Mouse (Mus musculus) heart, embryonic 14.5 days (tissue): ENCODE results near the gene Hist1h2ab. TPM values are rescaled to one million over a fixed set of nuclear protein-coding genes. Genes with fewer than 3 reads are reported as not detected.
"Not testable (repeated sequence)": the region's sequence is repeated elsewhere in the genome, so short reads cannot be mapped to it uniquely, and the experiment has no call there.

ENCODE experiments used
- ATAC-seq: fragments of 200-750 bp; cut with Nextera tagmentation; 2 replicates; pipeline ENCODE4 v1.8.0; 2017; ENCODE audit warnings: low read depth, moderate TSS enrichment; ENCODE audit not compliant: insufficient number of reproducible peaks, insufficient read depth, low FRiP score
- H3K27ac ChIP-seq, 2 experiments: fragments of 200-500 bp in 1 of 2; fragments of 300-500 bp in 1 of 2; sonication (generic) in 1 of 2; replicated peaks in 1 of 2; 2 replicates each; pipeline ENCODE4 v1.5.1; 2012 to 2014; ENCODE audit warnings: low read depth in 2 of 2, low read length in 2 of 2, control low read depth in 1 of 2, mild to moderate bottlenecking in 1 of 2, mixed read lengths in 1 of 2; ENCODE audit not compliant: control insufficient read depth in 1 of 2, insufficient read depth in 1 of 2
- H3K27me3 ChIP-seq: fragments of 300-500 bp; sonication (generic); 2 replicates; pipeline ENCODE4 v1.6.1; 2014; ENCODE audit warnings: mild to moderate bottlenecking, low read length, control low read depth; ENCODE audit not compliant: control insufficient read depth, insufficient read depth
- H3K36me3 ChIP-seq: fragments of 300-500 bp; sonication (generic); 2 replicates; pipeline ENCODE4 v1.6.1; 2014; ENCODE audit warnings: mild to moderate bottlenecking, control low read depth, low read length, mixed read lengths; ENCODE audit not compliant: control insufficient read depth, insufficient read depth
- H3K4me1 ChIP-seq, 2 experiments: fragments of 200-500 bp in 1 of 2; fragments of 300-500 bp in 1 of 2; sonication (generic) in 1 of 2; 2 replicates each; pipeline ENCODE4 v1.6.1; 2012 to 2014; ENCODE audit warnings: low read length in 2 of 2, control low read depth in 1 of 2, mixed read lengths in 1 of 2; ENCODE audit not compliant: control insufficient read depth in 2 of 2, insufficient read depth in 2 of 2
- H3K4me2 ChIP-seq: fragments of 300-500 bp; sonication (generic); 2 replicates; pipeline ENCODE4 v1.6.1; 2014; ENCODE audit warnings: mild to moderate bottlenecking, low read length
- H3K4me3 ChIP-seq, 2 experiments: fragments of 200-500 bp in 1 of 2; fragments of 300-500 bp in 1 of 2; sonication (generic) in 1 of 2; 2 replicates each; pipeline ENCODE4 v1.5.1; 2012 to 2014; ENCODE audit warnings: low read length in 2 of 2, mild to moderate bottlenecking in 2 of 2, control low read depth in 1 of 2, low read depth in 1 of 2, moderate library complexity in 1 of 2; ENCODE audit not compliant: control insufficient read depth in 1 of 2, insufficient read depth in 1 of 2
- H3K9ac ChIP-seq: fragments of 300-500 bp; sonication (generic); 2 replicates; pipeline ENCODE4 v1.6.1; 2014; ENCODE audit warnings: mild to moderate bottlenecking, low read length
- H3K9me3 ChIP-seq: fragments of 300-500 bp; sonication (generic); 2 replicates; pipeline ENCODE4 v1.6.1; 2016; ENCODE audit warnings: low read length, control low read depth; ENCODE audit not compliant: control insufficient read depth
- WGBS: fragments of 180-500 bp; shearing (Covaris S2); extraction: QIAGEN DNeasy Blood & Tissue Kit; methylation state at CpG from one replicate; pipeline ENCODE4 v1.1.7; 2014; 5-methylcytosine and 5-hydroxymethylcytosine counted together
- polyA plus RNA-seq: library from polyadenylated mRNA; unstranded; fragments of >200 nt; fragmentation: Nextera tagmentation; extraction: Ambion mirVana; gene quantifications from 2 replicates; pipeline ENCODE4 v1.2.1, GENCODE M21; 2014

Gene Hist1h2ab
- polyA plus RNA-seq, 1 experiment from 2014 or later = 14.5 TPM

DNA sequence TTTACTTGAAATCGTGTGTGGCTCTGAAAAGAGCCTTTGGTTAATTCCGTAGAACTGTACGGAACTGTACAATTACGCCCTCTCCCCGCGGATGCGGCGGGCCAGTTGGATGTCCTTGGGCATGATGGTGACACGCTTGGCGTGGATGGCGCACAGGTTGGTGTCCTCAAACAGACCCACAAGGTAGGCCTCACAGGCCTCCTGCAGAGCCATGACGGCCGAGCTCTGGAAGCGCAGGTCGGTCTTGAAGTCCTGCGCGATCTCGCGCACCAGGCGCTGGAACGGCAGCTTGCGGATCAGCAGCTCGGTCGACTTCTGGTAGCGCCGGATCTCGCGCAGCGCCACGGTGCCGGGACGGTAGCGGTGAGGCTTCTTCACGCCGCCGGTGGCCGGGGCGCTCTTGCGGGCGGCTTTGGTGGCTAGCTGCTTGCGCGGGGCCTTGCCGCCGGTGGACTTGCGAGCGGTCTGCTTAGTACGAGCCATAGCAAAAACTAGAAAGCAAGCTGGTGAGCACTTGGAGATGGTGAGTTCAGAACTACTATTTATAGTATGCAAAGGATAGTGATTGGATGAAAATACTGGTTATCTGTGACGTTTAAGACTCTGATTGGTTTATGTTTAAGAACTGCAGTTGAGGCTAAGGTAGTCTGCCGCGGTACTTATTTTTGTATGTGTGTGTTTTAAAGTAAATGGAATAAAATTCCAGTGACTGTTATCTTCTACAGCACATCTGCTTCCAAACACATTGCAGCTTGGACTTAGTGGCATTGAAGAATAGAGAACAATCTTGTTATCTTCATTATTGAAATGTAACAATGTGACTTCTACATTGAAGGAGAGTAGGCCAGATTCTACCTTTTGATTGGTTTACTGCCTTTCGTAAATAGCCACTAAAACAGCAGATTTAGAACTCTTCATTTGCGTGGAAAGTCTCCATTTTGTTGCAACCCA, 11.2 kb downstream of the Hist1h2ab start, which contains the start of gene Hist1h3a:
Gene Hist1h3a, minus strand, starts transcription at position 516 of the 951 bp plus-strand sequence.
- H3K27me3 ChIP-seq, H3K9me3 ChIP-seq, H3K36me3 ChIP-seq: not testable (repeated sequence)
- Histone ChIP-seq H3K4me2 (peak within 1 kb of the TSS; percentile 90), H3K4me3 (peak within 1 kb of the TSS; percentile 50 to 69), H3K27ac (peak within 1 kb of the TSS; percentile 95), H3K4me1 (peaks cover 8 to 26% of the 10 kb centered on the region in 2 experiments), H3K9ac (peak within 1 kb of the TSS; percentile 77)
- ATAC-seq = peak; percentile 52
- WGBS = under 1% methylated on average over 34 of the region's 52 CpGs

DNA sequence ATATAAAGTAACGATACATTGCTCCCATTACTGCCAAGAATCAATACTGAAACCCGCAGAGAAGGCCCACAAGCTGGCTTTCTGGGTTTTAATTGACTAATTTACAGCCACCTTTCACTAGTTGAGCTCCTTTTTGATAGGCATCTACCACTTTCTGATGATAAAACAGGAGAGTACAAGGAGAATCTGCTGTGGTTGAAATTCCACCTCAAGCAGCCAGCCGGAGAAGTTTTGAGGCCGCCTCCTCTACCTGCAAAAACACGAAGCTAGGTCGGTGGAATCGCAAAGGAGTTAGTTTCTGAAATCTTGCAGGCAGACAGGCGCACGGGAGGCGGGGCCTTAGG, 12.3 kb downstream of the Hist1h2ab start:
- Histone ChIP-seq H3K36me3 (no peaks in the 10 kb centered on the region), H3K4me2 (peak overlapping the region; percentile 90), H3K9ac (peak overlapping the region; percentile 77), H3K4me3 (peak overlapping the region; percentile 50 to 69), H3K9me3 (no peaks in the 10 kb centered on the region), H3K4me1 (peaks cover 8 to 26% of the 10 kb centered on the region in 2 experiments), H3K27me3 (no peaks in the 10 kb centered on the region), H3K27ac (peak overlapping the region; percentile 83 to 95)
- no peak for ATAC-seq
- WGBS = 2% methylated on average over 10 of the region's 10 CpGs

DNA sequence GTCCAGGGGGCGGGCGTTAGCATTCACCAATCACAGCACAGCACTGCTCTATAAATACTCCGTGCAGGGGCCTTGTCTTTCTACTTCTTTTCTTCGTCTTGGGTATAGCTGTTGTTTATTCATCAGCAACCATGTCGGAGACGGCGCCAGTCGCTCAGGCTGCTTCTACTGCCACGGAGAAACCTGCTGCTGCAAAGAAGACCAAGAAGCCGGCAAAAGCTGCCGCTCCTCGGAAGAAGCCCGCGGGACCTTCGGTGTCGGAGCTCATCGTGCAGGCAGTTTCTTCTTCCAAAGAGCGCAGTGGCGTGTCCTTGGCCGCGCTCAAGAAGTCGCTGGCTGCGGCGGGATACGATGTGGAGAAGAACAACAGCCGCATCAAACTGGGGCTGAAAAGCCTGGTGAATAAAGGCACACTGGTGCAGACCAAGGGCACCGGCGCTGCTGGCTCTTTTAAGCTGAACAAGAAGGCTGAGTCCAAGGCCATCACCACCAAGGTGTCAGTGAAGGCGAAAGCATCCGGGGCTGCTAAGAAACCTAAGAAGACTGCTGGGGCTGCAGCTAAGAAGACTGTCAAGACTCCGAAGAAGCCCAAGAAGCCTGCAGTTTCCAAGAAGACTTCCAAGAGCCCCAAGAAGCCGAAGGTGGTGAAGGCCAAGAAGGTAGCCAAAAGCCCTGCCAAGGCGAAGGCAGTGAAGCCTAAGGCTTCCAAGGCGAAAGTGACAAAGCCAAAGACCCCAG, 12.8 kb downstream of the Hist1h2ab start, which contains the start of gene Hist1h1a:
Gene Hist1h1a, plus strand, starts transcription at position 81 of the 738 bp plus-strand sequence.
- Histone ChIP-seq H3K4me3 (peak within 1 kb of the TSS; percentile 50 to 69), H3K9ac (peak within 1 kb of the TSS; percentile 77), H3K27ac (peak within 1 kb of the TSS; percentile 89 to 95), H3K4me1 (peaks cover 10 to 27% of the 10 kb centered on the region in 2 experiments), H3K36me3 (no peaks in the 10 kb centered on the region), H3K4me2 (peak within 1 kb of the TSS; percentile 90), H3K27me3 (no peaks in the 10 kb centered on the region), H3K9me3 (no peaks in the 10 kb centered on the region)
- peak; percentile 57 for ATAC-seq
- WGBS = 3% methylated on average over 34 of the region's 34 CpGs

DNA sequence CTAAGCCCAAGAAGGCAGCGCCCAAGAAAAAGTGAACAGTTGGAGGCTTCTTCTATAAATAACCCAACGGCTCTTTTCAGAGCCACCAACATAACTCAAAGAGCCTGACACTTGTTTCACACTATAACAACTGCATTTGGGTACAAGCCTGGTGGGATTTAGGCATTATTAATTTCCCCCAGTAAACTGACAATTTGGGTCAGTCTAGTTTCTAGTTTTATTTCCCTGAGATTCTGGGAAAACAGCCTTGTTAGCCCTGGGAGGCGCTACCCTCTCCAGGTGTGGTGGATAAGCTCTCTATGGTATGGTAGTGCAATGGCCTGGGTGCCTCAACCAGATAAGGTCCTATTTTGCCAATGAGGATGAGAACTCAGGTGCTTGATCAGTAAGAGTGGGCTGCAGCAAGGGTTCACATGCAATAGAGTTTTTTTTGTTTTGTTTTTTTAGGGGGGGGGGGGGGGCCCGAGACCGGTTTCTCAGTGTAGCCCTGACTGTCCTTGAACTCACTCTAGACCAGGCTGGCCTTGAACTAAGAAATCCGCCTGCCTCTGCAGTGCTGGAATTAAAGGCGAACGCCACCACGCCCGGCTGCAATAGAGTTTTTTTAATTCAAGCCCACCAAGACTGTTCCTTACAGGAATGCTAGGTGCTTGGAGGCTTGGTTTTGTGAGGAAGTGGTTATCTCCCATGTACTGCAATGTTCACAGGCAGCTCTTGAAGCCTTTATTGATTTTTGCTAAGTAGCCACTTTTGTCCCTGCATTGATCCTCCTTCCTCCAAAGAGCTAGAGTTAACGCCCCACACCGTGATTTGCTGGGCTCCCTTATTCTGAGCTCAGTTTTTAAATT, 13.6 kb downstream of the Hist1h2ab start:
- WGBS = 44% methylated on average over 12 of the region's 12 CpGs
- Histone ChIP-seq H3K4me3 (peak overlapping the region; percentile 50 to 69), H3K9ac (peak overlapping the region; percentile 77)

DNA sequence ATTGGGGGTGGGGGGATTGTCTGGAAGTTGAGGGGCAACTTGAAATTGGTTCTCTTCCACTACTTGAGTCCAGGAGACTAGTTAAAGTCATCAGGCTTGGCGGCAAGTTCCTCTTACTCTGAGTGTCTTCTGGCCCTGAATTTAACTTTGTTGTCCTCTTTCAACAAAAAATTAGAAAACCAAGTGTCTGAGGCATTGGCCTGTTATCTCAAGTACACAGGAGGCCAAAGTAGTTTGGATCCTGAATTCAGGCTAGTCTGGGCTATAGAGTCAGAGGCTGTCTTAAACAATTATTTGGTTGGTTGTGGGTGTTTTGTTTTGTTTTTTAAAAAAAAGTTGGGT, 14.2 kb downstream of the Hist1h2ab start:
- peaks cover 11 to 27% of the 10 kb centered on the region in 2 experiments for H3K4me1 ChIP-seq
- no peaks in the 10 kb centered on the region for H3K27me3 ChIP-seq
- 71% methylated on average over 1 of the region's 1 CpGs for WGBS
- H3K9ac ChIP-seq = no peak overlapping the region
- H3K9me3 ChIP-seq = no peaks in the 10 kb centered on the region
- no peak overlapping the region for H3K4me2 ChIP-seq
- no peak overlapping the region for H3K27ac ChIP-seq
- no peak for ATAC-seq
- no peak overlapping the region for H3K4me3 ChIP-seq
- no peaks in the 10 kb centered on the region for H3K36me3 ChIP-seq

More for the DNA sequence above, 13.6 kb downstream of the Hist1h2ab start:
- peaks cover 11 to 29% of the 10 kb centered on the region in 2 experiments for H3K4me1 ChIP-seq
- H3K27me3 ChIP-seq = no peaks in the 10 kb centered on the region
- peak overlapping the region; percentile 89 to 95 for H3K27ac ChIP-seq
- no peaks in the 10 kb centered on the region for H3K9me3 ChIP-seq
- no peaks in the 10 kb centered on the region for H3K36me3 ChIP-seq
- no peak for ATAC-seq
- H3K4me2 ChIP-seq = peak overlapping the region; percentile 90

DNA sequence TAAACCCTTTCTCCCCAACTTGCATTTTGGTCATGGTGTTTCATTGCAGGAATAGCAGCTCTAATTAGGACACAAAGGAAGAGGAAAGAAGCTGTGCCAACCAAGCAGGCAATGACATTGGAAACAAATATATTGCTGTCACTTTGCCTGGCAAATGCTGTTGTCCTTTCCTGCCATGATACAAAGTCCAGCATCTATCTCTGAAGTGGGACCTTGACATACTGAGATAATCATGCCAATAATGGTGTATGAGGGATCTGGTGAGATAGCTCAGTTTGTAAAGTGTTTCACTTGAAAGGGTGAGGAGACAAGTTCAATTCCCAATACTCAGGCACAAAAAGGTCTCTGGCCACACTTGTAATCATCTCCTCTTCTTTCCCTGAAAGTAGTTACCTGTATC, 15.8 kb downstream of the Hist1h2ab start:
- Histone ChIP-seq H3K9ac (no peak overlapping the region), H3K36me3 (no peaks in the 10 kb centered on the region), H3K9me3 (no peaks in the 10 kb centered on the region), H3K4me2 (no peak overlapping the region), H3K4me3 (no peak overlapping the region), H3K27me3 (no peaks in the 10 kb centered on the region), H3K4me1 (peaks cover 11 to 20% of the 10 kb centered on the region in 2 experiments), H3K27ac (no peak overlapping the region)
- no peak for ATAC-seq

DNA sequence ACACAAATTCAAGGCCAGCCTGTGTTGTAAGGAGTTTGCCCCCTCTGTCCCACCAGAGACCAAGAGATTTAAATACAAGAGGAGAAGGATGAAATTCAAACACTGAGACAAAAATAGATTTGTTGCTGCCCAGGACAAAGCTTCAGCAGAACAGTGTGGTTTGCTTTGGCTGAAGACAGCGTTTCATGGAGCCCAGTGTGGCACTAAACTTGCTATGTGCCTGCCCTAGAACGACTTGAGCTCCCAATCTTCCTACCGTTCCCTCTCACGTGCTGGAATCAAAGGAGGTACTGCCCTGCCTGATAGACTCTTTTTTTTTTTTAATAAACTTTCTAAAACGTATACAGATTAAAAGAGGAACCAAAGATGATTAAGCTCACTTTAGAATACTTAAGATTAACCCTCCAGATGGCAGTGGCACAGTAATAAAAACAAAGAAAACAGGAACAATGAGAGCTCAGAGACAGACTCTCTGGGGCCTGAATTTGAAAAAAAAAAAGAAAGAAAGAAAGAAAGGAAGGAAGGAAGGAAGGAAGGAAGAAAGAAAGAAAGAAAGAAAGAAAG, 18.0 kb downstream of the Hist1h2ab start:
- ATAC-seq = no peak
- 43% methylated on average over 5 of the region's 5 CpGs for WGBS

More for the DNA sequence above, 18.0 kb downstream of the Hist1h2ab start:
- H3K4me3 ChIP-seq = no peak overlapping the region
- no peaks in the 10 kb centered on the region for H3K27me3 ChIP-seq
- H3K4me2 ChIP-seq = no peak overlapping the region
- H3K36me3 ChIP-seq = no peaks in the 10 kb centered on the region
- H3K9me3 ChIP-seq = no peaks in the 10 kb centered on the region
- peaks cover 14 to 16% of the 10 kb centered on the region in 2 experiments for H3K4me1 ChIP-seq
- H3K9ac ChIP-seq = no peak overlapping the region
- H3K27ac ChIP-seq = no peak overlapping the region
